Mouse (Mus musculus): ENCODE data around the gene Mgl2. TPM values are rescaled to one million over a fixed set of nuclear protein-coding genes. Genes with fewer than 3 reads are reported as not detected.
"Not testable (repeated sequence)": the region's sequence is repeated elsewhere in the genome, so short reads cannot be mapped to it uniquely, and the experiment has no call there.

Gene Mgl2
- total RNA-seq, 2 experiments from 2014 or later, result 8.5 to 12.4 TPM

GRCm38 (mm10) chr11:70168136-70168535 lies 38.0 kb downstream of the Mgl2 start:
- ATAC-seq (replicated peaks; ENCODE audit: low FRiP score, poor library complexity, severe bottlenecking), result no peak

GRCm38 (mm10) chr11:70169471-70169870 lies 39.3 kb downstream of the Mgl2 start:
- ATAC-seq (replicated peaks; ENCODE audit: low FRiP score, poor library complexity, severe bottlenecking), result not testable (repeated sequence)

DNA sequence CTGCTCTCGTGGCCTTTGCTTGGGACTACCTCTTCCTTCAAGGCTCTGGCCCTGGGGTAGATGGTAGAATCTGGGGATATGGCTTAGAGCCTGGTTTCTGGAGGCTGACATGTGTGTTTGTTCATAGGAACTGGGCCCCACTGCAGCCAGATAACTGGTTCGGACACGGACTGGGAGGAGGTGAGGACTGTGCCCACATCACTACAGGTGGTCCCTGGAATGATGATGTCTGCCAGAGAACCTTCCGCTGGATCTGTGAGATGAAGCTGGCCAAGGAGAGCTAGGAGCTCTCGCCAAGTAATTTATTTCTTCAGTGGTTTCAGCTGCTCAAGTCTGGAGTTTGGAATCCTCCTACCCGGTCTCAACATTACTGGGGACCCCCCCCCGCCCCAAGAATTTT lies 40.2 kb downstream of the Mgl2 start:
- ATAC-seq (replicated peaks; ENCODE audit: low FRiP score, poor library complexity, severe bottlenecking), result no peak

GRCm38 (mm10) chr11:70171181-70171580 lies 41.1 kb downstream of the Mgl2 start:
- no peak for ATAC-seq (replicated peaks; ENCODE audit: low FRiP score, poor library complexity, severe bottlenecking)

- peak; percentile 75 for ATAC-seq (replicated peaks; ENCODE audit: low FRiP score, poor library complexity, severe bottlenecking)
Measured at GRCm38 (mm10) chr11:70171847-70172246, 41.7 kb downstream of the Mgl2 start.

DNA sequence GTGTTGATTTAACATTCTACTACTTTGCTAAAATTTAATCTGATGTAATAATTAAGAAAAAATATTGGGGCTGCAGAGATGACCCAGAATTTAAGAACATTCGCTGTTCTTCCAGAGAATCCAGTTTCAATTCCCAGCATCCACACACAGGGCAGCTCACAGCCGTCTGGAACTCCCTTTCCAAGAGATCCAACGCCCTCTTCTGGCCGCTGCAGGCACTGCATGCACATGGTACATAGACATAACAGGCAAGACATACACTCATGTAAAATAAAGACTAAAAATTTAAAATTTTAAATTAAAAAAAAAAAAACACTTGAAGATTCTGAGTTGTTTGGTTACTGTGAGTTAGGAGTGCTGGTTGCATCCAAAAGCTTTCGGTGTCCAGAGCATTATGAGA lies 42.2 kb downstream of the Mgl2 start:
- no peak for ATAC-seq (replicated peaks; ENCODE audit: low FRiP score, poor library complexity, severe bottlenecking)

GRCm38 (mm10) chr11:70174491-70174890 lies 44.4 kb downstream of the Mgl2 start:
- ATAC-seq (replicated peaks; ENCODE audit: low FRiP score, poor library complexity, severe bottlenecking), result no peak

DNA sequence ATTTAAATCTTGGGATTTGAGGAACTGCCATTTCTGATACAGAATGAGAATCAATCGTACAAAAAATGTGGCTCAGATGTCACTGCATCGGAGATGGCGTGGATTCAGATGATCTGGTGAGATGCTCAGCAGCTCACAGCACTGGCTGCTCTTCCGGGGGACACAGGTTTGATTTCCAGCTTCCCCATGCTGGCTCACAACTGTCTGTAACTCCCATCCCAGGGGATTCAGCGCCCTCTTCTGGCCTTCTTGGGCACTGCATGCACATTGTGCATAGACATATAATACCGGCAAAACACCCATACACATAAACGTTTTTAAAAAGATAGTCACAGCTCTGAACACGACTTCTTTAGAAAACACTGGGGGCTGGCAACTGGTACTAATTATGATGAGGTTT lies 47.5 kb downstream of the Mgl2 start:
- 0 out of 2 replicates have a peak, but pooled peaks have one; percentile 24 for ATAC-seq (replicated peaks; ENCODE audit: low FRiP score, poor library complexity, severe bottlenecking)

DNA sequence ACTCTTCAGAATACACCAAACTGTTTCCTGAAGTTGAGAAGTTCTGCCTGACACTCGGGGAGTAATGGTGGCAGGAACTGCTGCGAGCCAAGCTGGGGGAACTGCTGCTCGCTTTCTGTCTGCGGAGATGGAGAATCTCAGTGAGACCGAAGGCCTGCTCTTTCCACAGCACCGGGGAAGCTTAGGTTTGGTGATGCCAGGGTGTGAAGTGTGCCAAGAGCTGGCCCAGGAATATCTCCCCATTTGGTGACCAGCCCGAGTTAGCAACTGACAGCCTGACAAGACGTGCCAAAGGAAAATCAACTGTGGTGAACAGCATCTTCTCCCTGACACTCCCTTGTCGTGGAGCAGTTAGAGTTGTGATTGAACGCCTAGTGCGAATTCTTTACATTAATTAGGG lies 48.2 kb downstream of the Mgl2 start:
- no peak for ATAC-seq (replicated peaks; ENCODE audit: low FRiP score, poor library complexity, severe bottlenecking)

- ATAC-seq (replicated peaks; ENCODE audit: low FRiP score, poor library complexity, severe bottlenecking), result no peak
Measured at GRCm38 (mm10) chr11:70178756-70179155, 48.6 kb downstream of the Mgl2 start.

GRCm38 (mm10) chr11:70179401-70179800 lies 49.3 kb downstream of the Mgl2 start:
- no peak for ATAC-seq (replicated peaks; ENCODE audit: low FRiP score, poor library complexity, severe bottlenecking)

GRCm38 (mm10) chr11:70180496-70180895 lies 50.4 kb downstream of the Mgl2 start:
- no peak for ATAC-seq (replicated peaks; ENCODE audit: low FRiP score, poor library complexity, severe bottlenecking)

GRCm38 (mm10) chr11:70185120-70185519 lies 55.0 kb downstream of the Mgl2 start:
- ATAC-seq (replicated peaks; ENCODE audit: low FRiP score, poor library complexity, severe bottlenecking), result no peak

Other genes with a start within 250 kb of the Mgl2 start
- 1.3 and 2.1 TPM in 2 replicates for gene Kctd11, start 248.9 kb upstream of the Mgl2 start, total RNA-seq (2015; ENCODE audit: low replicate concordance)
- 0.42 and 0.77 TPM in 2 replicates for gene Kctd11, start 248.9 kb upstream of the Mgl2 start, total RNA-seq (2017; ENCODE audit: low replicate concordance)
- gene Acap1, start 234.8 kb upstream of the Mgl2 start, total RNA-seq (2015; ENCODE audit: low replicate concordance), result 9.0 and 15.7 TPM in 2 replicates
- 12.1 and 16.1 TPM in 2 replicates for gene Acap1, start 234.8 kb upstream of the Mgl2 start, total RNA-seq (2017; ENCODE audit: low replicate concordance)
- gene 2810408A11Rik, start 229.3 kb upstream of the Mgl2 start, total RNA-seq (2015; ENCODE audit: low replicate concordance), result 2.7 TPM in 1 of 2 replicates, not detected in the other
- 6.0 TPM in 1 of 2 replicates, not detected in the other for gene 2810408A11Rik, start 229.3 kb upstream of the Mgl2 start, total RNA-seq (2017; ENCODE audit: low replicate concordance)
- 3.5 and 3.8 TPM in 2 replicates for gene Neurl4, start 229.3 kb upstream of the Mgl2 start, total RNA-seq (2015; ENCODE audit: low replicate concordance)
- gene Neurl4, start 229.3 kb upstream of the Mgl2 start, total RNA-seq (2017; ENCODE audit: low replicate concordance), result 9.3 and 16.0 TPM in 2 replicates
- 69.0 and 102 TPM in 2 replicates for gene Gps2, start 216.4 kb upstream of the Mgl2 start, total RNA-seq (2015; ENCODE audit: low replicate concordance)
- gene Gps2, start 216.4 kb upstream of the Mgl2 start, total RNA-seq (2017; ENCODE audit: low replicate concordance), result 52.9 and 63.3 TPM in 2 replicates
- 340 and 374 TPM in 2 replicates for gene Eif5a, start 208.4 kb upstream of the Mgl2 start, total RNA-seq (2015; ENCODE audit: low replicate concordance)
- 154 and 205 TPM in 2 replicates for gene Eif5a, start 208.4 kb upstream of the Mgl2 start, total RNA-seq (2017; ENCODE audit: low replicate concordance)
- not detected in 2 replicates for gene Ybx2, start 194.5 kb upstream of the Mgl2 start, total RNA-seq (2015; ENCODE audit: low replicate concordance)
- gene Ybx2, start 194.5 kb upstream of the Mgl2 start, total RNA-seq (2017; ENCODE audit: low replicate concordance), result 5.0 TPM in 1 of 2 replicates, not detected in the other
- 31.3 and 37.9 TPM in 2 replicates for gene Slc2a4, start 182.1 kb upstream of the Mgl2 start, total RNA-seq (2015; ENCODE audit: low replicate concordance)
- 98.1 and 151 TPM in 2 replicates for gene Slc2a4, start 182.1 kb upstream of the Mgl2 start, total RNA-seq (2017; ENCODE audit: low replicate concordance)
- not detected in 2 replicates for gene Cldn7, start 165.6 kb upstream of the Mgl2 start, total RNA-seq (2015; ENCODE audit: low replicate concordance)
- not detected in 2 replicates for gene Cldn7, start 165.6 kb upstream of the Mgl2 start, total RNA-seq (2017; ENCODE audit: low replicate concordance)
- gene Ctdnep1, start 149.2 kb upstream of the Mgl2 start, total RNA-seq (2015; ENCODE audit: low replicate concordance), result 48.1 and 52.3 TPM in 2 replicates
- gene Ctdnep1, start 149.2 kb upstream of the Mgl2 start, total RNA-seq (2017; ENCODE audit: low replicate concordance), result 10.8 and 12.5 TPM in 2 replicates
- 24.9 and 35.5 TPM in 2 replicates for gene Elp5, start 147.8 kb upstream of the Mgl2 start, total RNA-seq (2015; ENCODE audit: low replicate concordance)
- 14.5 and 18.7 TPM in 2 replicates for gene Elp5, start 147.8 kb upstream of the Mgl2 start, total RNA-seq (2017; ENCODE audit: low replicate concordance)
- gene Gabarap, start 139.2 kb upstream of the Mgl2 start, total RNA-seq (2015; ENCODE audit: low replicate concordance), result 328 and 394 TPM in 2 replicates
- 127 and 214 TPM in 2 replicates for gene Gabarap, start 139.2 kb upstream of the Mgl2 start, total RNA-seq (2017; ENCODE audit: low replicate concordance)
- 8.5 and 11.3 TPM in 2 replicates for gene Phf23, start 134.6 kb upstream of the Mgl2 start, total RNA-seq (2015; ENCODE audit: low replicate concordance)
- 7.4 and 11.0 TPM in 2 replicates for gene Phf23, start 134.6 kb upstream of the Mgl2 start, total RNA-seq (2017; ENCODE audit: low replicate concordance)
- 1.3 and 4.2 TPM in 2 replicates for gene Dvl2, start 129.7 kb upstream of the Mgl2 start, total RNA-seq (2015; ENCODE audit: low replicate concordance)
- 2.1 and 7.4 TPM in 2 replicates for gene Dvl2, start 129.7 kb upstream of the Mgl2 start, total RNA-seq (2017; ENCODE audit: low replicate concordance)
- 23.6 and 48.4 TPM in 2 replicates for gene Acadvl, start 114.9 kb upstream of the Mgl2 start, total RNA-seq (2015; ENCODE audit: low replicate concordance)
- gene Acadvl, start 114.9 kb upstream of the Mgl2 start, total RNA-seq (2017; ENCODE audit: low replicate concordance), result 18.6 and 20.4 TPM in 2 replicates
- 7.7 TPM in 1 of 2 replicates, not detected in the other for gene Dlg4, start 113.4 kb upstream of the Mgl2 start, total RNA-seq (2015; ENCODE audit: low replicate concordance)
- 0.17 and 0.84 TPM in 2 replicates for gene Dlg4, start 113.4 kb upstream of the Mgl2 start, total RNA-seq (2017; ENCODE audit: low replicate concordance)
- gene Asgr1, start 76.2 kb upstream of the Mgl2 start, total RNA-seq (2015; ENCODE audit: low replicate concordance), result not detected in 2 replicates
- not detected in 2 replicates for gene Asgr1, start 76.2 kb upstream of the Mgl2 start, total RNA-seq (2017; ENCODE audit: low replicate concordance)
- gene Asgr2, start 37.7 kb upstream of the Mgl2 start, total RNA-seq (2015; ENCODE audit: low replicate concordance), result 3.3 TPM in 1 of 2 replicates, not detected in the other
- gene Asgr2, start 37.7 kb upstream of the Mgl2 start, total RNA-seq (2017; ENCODE audit: low replicate concordance), result not detected in 2 replicates
- 6.7 and 13.2 TPM in 2 replicates for gene Clec10a, start 25.9 kb downstream of the Mgl2 start, total RNA-seq (2015; ENCODE audit: low replicate concordance)
- 2.3 and 2.4 TPM in 2 replicates for gene Clec10a, start 25.9 kb downstream of the Mgl2 start, total RNA-seq (2017; ENCODE audit: low replicate concordance)
- gene Slc16a11, start 82.4 kb downstream of the Mgl2 start, total RNA-seq (2015; ENCODE audit: low replicate concordance), result not detected in 2 replicates
- gene Slc16a11, start 82.4 kb downstream of the Mgl2 start, total RNA-seq (2017; ENCODE audit: low replicate concordance), result not detected in 2 replicates
- 2.5 and 8.1 TPM in 2 replicates for gene Slc16a13, start 90.7 kb downstream of the Mgl2 start, total RNA-seq (2015; ENCODE audit: low replicate concordance)
- gene Slc16a13, start 90.7 kb downstream of the Mgl2 start, total RNA-seq (2017; ENCODE audit: low replicate concordance), result 5.1 and 8.2 TPM in 2 replicates
- gene Bcl6b, start 99.5 kb downstream of the Mgl2 start, total RNA-seq (2015; ENCODE audit: low replicate concordance), result not detected in 2 replicates
- 0.56 and 0.68 TPM in 2 replicates for gene Bcl6b, start 99.5 kb downstream of the Mgl2 start, total RNA-seq (2017; ENCODE audit: low replicate concordance)
- 16.5 and 20.3 TPM in 2 replicates for gene 0610010K14Rik, start 107.6 kb downstream of the Mgl2 start, total RNA-seq (2015; ENCODE audit: low replicate concordance)
- gene 0610010K14Rik, start 107.6 kb downstream of the Mgl2 start, total RNA-seq (2017; ENCODE audit: low replicate concordance), result 3.8 and 7.8 TPM in 2 replicates
- gene Gm21988, start 109.5 kb downstream of the Mgl2 start, total RNA-seq (2015; ENCODE audit: low replicate concordance), result 2.3 TPM in 1 of 2 replicates, not detected in the other
- gene Gm21988, start 109.5 kb downstream of the Mgl2 start, total RNA-seq (2017; ENCODE audit: low replicate concordance), result not detected in 2 replicates
- 76.9 and 79.4 TPM in 2 replicates for gene Rnasek, start 109.5 kb downstream of the Mgl2 start, total RNA-seq (2015; ENCODE audit: low replicate concordance)
- gene Rnasek, start 109.5 kb downstream of the Mgl2 start, total RNA-seq (2017; ENCODE audit: low replicate concordance), result 16.2 and 19.5 TPM in 2 replicates
- gene Alox12, start 125.0 kb downstream of the Mgl2 start, total RNA-seq (2015; ENCODE audit: low replicate concordance), result 2.3 TPM in 1 of 2 replicates, not detected in the other
- gene Alox12, start 125.0 kb downstream of the Mgl2 start, total RNA-seq (2017; ENCODE audit: low replicate concordance), result 0.28 TPM in 1 of 2 replicates, not detected in the other
- gene Alox12e, start 192.3 kb downstream of the Mgl2 start, total RNA-seq (2015; ENCODE audit: low replicate concordance), result 0.96 and 2.5 TPM in 2 replicates
- gene Alox12e, start 192.3 kb downstream of the Mgl2 start, total RNA-seq (2017; ENCODE audit: low replicate concordance), result 0.42 TPM in 1 of 2 replicates, not detected in the other
- 14.4 and 37.1 TPM in 2 replicates for gene Alox15, start 221.7 kb downstream of the Mgl2 start, total RNA-seq (2015; ENCODE audit: low replicate concordance)
- 5.7 and 26.6 TPM in 2 replicates for gene Alox15, start 221.7 kb downstream of the Mgl2 start, total RNA-seq (2017; ENCODE audit: low replicate concordance)